Mouse (Mus musculus): ENCODE data around the gene Hist1h2an. TPM values are rescaled to one million over a fixed set of nuclear protein-coding genes. Genes with fewer than 3 reads are reported as not detected.
"Not testable (repeated sequence)": the region's sequence is repeated elsewhere in the genome, so short reads cannot be mapped to it uniquely, and the experiment has no call there.

Gene Hist1h2an
- polyA plus RNA-seq, 1 experiment from 2014 or later = 6.8 TPM

DNA sequence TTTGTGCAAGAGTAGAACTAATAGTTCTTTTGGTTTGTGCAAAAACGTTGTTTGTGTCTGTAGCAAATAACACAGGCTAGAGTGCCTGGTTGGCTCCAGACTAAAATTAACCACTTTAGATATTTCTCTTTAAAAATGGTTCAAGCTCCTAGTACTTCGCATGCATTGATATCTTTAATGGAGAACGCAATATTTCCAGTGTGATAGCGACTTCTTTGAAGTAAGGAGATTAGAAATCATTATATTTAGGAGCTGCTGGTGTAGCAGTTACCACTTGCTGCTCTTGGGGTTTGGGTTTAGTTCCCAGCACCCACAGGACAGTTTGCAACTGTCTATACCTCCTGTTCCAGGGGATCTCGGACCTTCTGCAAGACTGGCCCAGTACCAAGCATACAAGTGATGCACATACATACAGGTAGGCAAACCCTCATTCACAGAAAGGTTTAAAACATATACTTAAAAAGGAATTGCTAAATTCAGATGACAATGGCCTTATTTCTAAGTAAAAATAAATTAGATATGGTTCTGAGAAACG, 5.9 kb downstream of the Hist1h2an start:
- WGBS = 42% methylated on average over 6 of the region's 6 CpGs
- H3K9ac ChIP-seq = peak overlapping the region; percentile 85; the same call in 1 of the 2 replicates
- no peak for ATAC-seq (ENCODE audit: low FRiP score, low read depth)

DNA sequence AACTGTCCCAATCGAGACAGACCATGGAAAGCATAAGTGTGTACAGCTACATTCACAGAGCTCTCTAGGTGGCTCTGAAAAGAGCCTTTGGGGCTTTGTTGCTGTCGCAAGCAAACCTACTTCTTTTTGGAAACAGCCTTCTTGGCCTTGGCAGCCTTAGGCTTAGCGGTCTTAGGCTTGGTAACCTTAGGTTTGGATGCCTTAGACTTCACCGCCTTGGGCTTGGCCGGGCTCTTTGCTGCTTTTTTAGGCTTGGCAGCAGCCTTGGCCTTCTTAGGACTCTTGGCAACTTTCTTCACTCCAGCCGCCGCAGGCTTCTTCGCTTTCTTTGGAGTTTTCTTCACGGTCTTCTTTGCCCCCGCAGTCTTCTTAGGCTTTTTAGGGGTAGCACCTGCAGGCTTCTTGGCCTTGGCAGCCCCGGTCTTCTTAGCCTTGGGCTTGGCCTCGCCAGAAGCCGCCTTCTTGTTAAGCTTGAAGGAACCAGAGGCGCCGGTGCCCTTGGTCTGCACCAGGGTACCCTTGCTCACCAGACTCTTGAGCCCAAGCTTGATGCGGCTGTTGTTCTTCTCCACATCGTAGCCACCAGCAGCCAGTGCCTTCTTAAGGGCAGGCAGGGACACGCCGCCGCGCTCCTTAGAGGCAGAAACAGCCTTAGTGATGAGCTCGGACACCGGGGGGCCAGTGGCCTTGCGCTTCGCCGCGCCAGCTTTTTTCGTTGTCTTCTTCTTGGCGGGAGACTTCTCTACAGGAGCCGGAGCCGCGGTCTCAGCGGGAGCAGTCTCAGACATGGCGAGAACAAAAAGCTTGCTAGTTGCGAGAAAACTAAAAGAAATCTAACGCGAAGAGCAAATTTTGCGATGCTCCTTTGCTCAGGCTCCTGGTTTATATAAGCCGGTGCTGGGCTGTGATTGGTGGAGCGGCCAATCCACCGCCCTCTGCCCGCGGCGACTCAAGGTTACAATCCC, 7.0 kb downstream of the Hist1h2an start, which contains the start of gene Hist1h1b:
TSS of gene Hist1h1b (minus strand) at position 859 of the 965 bp plus-strand sequence.
- peak within 1 kb of the TSS; percentile 59 for H3K4me3 ChIP-seq
- H3K27ac ChIP-seq = peak within 1 kb of the TSS; percentile 97
- H3K4me2 ChIP-seq (replicated peaks) = peak within 1 kb of the TSS; percentile 90
- peak within 1 kb of the TSS; percentile 85 for H3K9ac ChIP-seq
- peak; percentile 30 for ATAC-seq (ENCODE audit: low FRiP score, low read depth)
- H3K36me3 ChIP-seq = no peaks in the 10 kb centered on the region
- H3K27me3 ChIP-seq = no peaks in the 10 kb centered on the region
- peaks cover 25% of the 10 kb centered on the region for H3K4me1 ChIP-seq
- no peaks in the 10 kb centered on the region for H3K9me3 ChIP-seq
- under 1% methylated on average over 44 of the region's 44 CpGs for WGBS

More for the DNA sequence above, 5.9 kb downstream of the Hist1h2an start:
- H3K36me3 ChIP-seq = no peaks in the 10 kb centered on the region
- no peaks in the 10 kb centered on the region for H3K9me3 ChIP-seq
- peak overlapping the region; percentile 59 for H3K4me3 ChIP-seq
- H3K4me1 ChIP-seq = peaks cover 32% of the 10 kb centered on the region
- peak overlapping the region; percentile 90 for H3K4me2 ChIP-seq (replicated peaks)
- no peaks in the 10 kb centered on the region for H3K27me3 ChIP-seq
- H3K27ac ChIP-seq = peak overlapping the region; percentile 97

DNA sequence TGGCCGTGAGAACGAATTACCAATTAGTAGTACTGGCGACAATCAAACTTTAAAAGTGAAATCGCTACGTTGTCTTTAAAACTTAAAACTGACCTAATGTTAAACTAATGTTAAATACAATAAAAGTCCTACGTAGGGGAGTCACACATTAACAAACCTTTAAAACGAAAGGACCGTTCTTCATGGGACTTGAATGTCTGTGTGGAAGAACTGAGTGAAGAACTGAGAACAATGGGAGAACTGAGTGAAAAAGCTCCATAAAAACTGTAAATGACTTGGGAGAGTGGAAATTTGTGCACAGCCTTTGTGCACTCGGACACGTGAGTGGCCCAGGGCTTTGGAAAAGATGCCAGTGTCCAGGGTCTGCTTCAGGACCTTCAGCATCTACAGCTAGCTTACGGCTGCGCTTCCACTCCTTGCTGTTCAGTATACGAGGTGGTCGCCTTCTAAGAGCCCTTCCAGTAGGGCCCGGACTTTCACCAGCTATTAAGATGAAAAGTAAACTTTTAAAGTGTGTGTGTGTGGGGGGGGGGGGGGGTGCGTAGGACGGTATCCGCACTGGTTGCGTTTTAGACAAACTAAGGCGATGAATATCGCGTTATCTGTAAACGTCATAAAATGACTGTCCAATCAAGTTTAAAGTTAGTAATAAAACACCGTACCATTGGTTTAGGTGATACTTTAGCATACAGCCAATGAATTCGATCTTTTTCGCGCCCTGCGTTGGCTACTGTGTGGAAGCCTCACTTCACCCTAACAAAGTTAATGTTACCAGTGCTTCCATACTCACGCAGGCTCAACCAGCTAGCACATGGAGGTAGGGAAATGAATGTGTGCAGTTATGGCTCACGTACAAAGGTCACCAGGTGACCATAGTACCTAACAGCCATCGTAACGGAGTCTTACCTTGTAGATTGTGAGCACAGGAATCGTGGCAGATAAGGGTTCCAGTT, 7.9 kb downstream of the Hist1h2an start:
- 4% methylated on average over 33 of the region's 33 CpGs for WGBS
- no peaks in the 10 kb centered on the region for H3K36me3 ChIP-seq

DNA sequence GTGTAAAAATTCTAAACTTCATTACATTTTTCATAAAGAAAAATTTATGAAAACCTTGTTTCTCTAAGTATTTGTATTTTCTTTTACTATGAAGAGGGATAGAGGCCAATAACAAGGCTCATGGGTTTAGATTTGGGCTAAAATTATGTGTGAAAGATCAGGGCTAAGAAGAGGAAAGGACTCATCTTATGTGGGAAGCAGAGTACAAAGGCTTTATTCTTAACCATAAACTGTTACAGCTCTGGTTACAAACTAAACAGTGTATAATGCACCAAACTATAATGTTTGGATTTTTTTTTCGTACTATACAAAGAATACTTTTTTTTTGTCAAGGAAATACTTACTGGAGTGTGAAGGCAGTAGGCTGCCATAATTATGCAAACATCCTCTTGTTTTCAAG, 31.3 kb downstream of the Hist1h2an start:
- H3K9ac ChIP-seq = no peak overlapping the region
- H3K4me1 ChIP-seq = peaks cover 18% of the 10 kb centered on the region
- no peak overlapping the region for H3K27ac ChIP-seq
- H3K4me2 ChIP-seq (replicated peaks) = peak overlapping the region; percentile 41; the same call in 1 of the 2 replicates
- no peaks in the 10 kb centered on the region for H3K27me3 ChIP-seq
- H3K4me3 ChIP-seq = no peak overlapping the region
- ATAC-seq (ENCODE audit: low FRiP score, low read depth) = no peak
- 77% methylated on average over 1 of the region's 1 CpGs for WGBS
- H3K9me3 ChIP-seq = no peaks in the 10 kb centered on the region
- no peaks in the 10 kb centered on the region for H3K36me3 ChIP-seq

More for the DNA sequence above, 7.9 kb downstream of the Hist1h2an start:
- Histone ChIP-seq H3K9ac (peak overlapping the region; percentile 85), H3K27me3 (no peaks in the 10 kb centered on the region), H3K4me2 (replicated peaks) (peak overlapping the region; percentile 90), H3K9me3 (no peaks in the 10 kb centered on the region), H3K4me1 (peaks cover 20% of the 10 kb centered on the region), H3K27ac (peak overlapping the region; percentile 97), H3K4me3 (peak overlapping the region; percentile 59)
- peak; percentile 88 for ATAC-seq (ENCODE audit: low FRiP score, low read depth)

DNA sequence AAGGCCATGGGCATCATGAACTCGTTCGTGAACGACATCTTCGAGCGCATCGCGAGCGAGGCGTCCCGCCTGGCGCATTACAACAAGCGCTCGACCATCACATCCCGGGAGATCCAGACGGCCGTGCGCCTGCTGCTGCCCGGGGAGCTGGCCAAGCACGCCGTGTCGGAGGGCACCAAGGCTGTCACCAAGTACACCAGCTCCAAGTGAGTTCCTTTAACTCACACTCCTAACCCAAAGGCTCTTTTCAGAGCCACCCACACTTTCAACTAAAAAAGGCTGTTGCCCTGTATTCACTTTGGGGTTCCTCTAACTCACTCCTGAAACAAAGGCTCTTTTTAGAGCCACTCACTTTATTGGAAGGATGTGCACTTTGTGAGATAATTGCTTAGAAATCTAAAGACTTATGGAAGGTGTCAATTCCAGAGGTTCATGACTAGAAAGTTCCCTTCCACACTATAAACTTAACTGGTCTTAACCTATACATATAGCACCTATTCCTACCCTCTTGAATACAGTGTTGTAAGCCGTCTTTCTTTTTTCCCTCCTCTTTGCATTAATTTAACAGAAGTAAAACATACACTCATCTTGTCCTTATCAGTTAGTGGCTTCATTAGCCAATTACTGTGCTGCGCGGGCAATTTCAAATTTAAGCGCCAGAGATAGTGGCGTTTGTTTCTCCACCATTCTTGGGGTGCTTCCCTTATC, 32.6 kb downstream of the Hist1h2an start:
- Histone ChIP-seq H3K9ac (peak overlapping the region; percentile 65), H3K27ac (peak overlapping the region; percentile 93), H3K4me1 (peaks cover 20% of the 10 kb centered on the region), H3K4me2 (replicated peaks) (peak overlapping the region; percentile 75), H3K4me3 (peak overlapping the region; percentile 46)
- not testable (repeated sequence) for ATAC-seq (ENCODE audit: low FRiP score, low read depth); H3K36me3 ChIP-seq; H3K9me3 ChIP-seq; H3K27me3 ChIP-seq
- WGBS = under 1% methylated on average over 26 of the region's 26 CpGs

DNA sequence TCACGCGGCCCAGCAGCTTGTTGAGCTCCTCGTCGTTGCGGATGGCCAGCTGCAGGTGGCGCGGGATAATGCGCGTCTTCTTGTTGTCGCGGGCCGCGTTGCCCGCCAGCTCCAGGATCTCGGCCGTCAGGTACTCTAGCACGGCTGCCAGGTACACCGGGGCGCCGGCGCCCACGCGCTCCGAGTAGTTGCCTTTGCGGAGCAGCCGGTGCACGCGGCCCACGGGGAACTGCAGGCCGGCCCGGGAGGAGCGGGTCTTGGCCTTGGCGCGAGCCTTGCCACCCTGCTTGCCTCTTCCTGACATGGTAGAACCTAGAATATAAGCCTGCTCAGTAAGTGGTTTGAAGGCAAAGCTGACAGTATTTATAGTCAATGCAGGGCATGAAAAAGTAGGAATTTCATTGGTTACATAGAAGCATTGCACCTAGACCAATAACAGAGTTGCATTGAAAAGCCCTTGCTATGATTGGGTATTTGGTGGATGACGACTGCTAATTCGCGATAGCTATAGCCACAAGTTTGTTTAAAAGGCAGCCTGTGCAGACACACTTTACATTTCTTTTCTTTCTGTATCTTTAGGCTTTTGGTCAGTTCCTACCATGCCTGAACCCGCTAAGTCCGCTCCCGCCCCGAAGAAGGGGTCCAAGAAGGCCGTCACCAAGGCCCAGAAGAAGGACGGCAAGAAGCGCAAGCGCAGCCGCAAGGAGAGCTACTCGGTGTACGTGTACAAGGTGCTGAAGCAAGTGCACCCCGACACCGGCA, 33.3 kb downstream of the Hist1h2an start, which contains the start of the genes Hist1h2ak and Hist1h2bn:
TSS of gene Hist1h2ak (minus strand) at position 304 of the 762 bp plus-strand sequence.
TSS of gene Hist1h2bn (plus strand) at position 600 of the 762 bp plus-strand sequence.
- H3K27me3 ChIP-seq, H3K36me3 ChIP-seq, H3K9me3 ChIP-seq: not testable (repeated sequence)
- Histone ChIP-seq H3K4me2 (replicated peaks) (peak within 1 kb of the TSS; percentile 75), H3K27ac (peak within 1 kb of the TSS; percentile 93), H3K4me3 (peak within 1 kb of the TSS; percentile 46), H3K4me1 (peaks cover 27% of the 10 kb centered on the region), H3K9ac (peak within 1 kb of the TSS; percentile 78)
- WGBS = under 1% methylated on average over 48 of the region's 50 CpGs
- peak; percentile 94 for ATAC-seq (ENCODE audit: low FRiP score, low read depth)

DNA sequence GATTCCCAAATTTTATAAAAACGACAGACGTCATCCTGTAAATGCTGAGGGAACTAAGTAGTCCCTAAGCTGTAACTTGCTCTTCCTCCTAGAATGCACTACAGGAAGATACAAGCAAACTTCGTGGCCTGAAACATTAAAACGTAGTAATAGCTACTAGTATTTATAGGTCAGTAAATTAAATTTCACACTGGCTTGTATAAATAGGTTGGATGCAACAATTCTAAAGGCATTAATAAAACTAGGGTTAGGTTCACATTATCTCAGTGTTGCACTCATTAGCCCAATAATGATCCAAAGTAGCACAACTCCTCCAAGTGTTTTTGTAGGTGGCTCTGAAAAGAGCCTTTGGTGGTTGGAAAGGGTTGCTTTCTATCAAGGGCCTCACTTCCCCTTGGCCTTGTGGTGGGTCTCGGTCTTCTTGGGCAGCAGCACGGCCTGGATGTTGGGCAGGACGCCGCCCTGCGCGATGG, 33.9 kb downstream of the Hist1h2an start:
- peak overlapping the region; percentile 75 for H3K4me2 ChIP-seq (replicated peaks)
- H3K9ac ChIP-seq = peak overlapping the region; percentile 78
- WGBS = 1% methylated on average over 10 of the region's 10 CpGs
- H3K27ac ChIP-seq = peak overlapping the region; percentile 93
- no peaks in the 10 kb centered on the region for H3K9me3 ChIP-seq
- no peak for ATAC-seq (ENCODE audit: low FRiP score, low read depth)
- peaks cover 31% of the 10 kb centered on the region for H3K4me1 ChIP-seq
- H3K36me3 ChIP-seq = no peaks in the 10 kb centered on the region
- H3K27me3 ChIP-seq = no peaks in the 10 kb centered on the region
- H3K4me3 ChIP-seq = peak overlapping the region; percentile 46

DNA sequence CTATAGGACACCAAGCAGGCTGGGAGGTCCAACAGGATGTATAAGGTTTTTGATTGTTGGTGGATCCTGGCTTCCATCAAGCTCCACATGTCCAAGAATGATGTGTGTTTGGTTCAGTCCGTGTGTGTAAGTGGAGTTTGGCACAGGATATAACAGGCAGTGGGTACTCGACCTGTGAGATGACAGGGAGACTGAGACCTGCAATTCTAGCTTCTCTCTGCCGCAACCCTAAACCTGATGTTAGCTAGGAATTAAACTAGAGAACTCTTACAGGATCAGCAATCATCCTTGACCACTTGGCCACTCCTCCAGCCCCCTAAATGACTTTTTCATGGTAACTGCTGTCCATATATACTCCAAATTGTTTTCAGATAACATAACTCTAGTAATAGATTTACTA, 34.7 kb downstream of the Hist1h2an start:
- Histone ChIP-seq H3K27ac (peak overlapping the region; percentile 93), H3K36me3 (no peaks in the 10 kb centered on the region), H3K4me2 (replicated peaks) (peak overlapping the region; percentile 75), H3K4me3 (peak overlapping the region; percentile 46), H3K27me3 (no peaks in the 10 kb centered on the region), H3K9me3 (no peaks in the 10 kb centered on the region), H3K9ac (peak overlapping the region; percentile 43; the same call in 1 of the 2 replicates), H3K4me1 (peaks cover 34% of the 10 kb centered on the region)
- 33% methylated on average over 3 of the region's 3 CpGs for WGBS
- ATAC-seq (ENCODE audit: low FRiP score, low read depth) = no peak

DNA sequence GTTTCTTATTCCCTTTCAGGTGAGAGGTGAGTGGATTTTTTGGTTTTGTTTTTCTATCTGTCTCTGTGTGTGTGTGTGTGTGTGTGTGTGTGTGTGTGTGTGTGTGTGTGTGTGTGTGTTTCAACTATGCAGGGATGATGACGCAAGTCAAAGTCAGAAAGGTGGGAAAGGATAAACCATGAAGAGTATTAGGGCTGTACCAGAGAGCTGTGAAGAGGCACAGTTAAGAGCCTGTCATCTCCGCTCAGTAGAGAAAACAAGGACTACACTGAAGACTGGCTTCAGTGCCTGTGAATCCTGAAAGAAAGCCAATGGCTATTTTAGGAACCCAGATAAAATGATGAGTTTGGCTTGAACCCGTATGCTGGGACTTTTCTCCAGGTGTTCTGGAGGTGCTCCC, 35.2 kb downstream of the Hist1h2an start:
- no peak for ATAC-seq (ENCODE audit: low FRiP score, low read depth)
- H3K27me3 ChIP-seq = no peaks in the 10 kb centered on the region
- peaks cover 36% of the 10 kb centered on the region for H3K4me1 ChIP-seq
- no peaks in the 10 kb centered on the region for H3K9me3 ChIP-seq
- H3K27ac ChIP-seq = peak overlapping the region; percentile 93
- no peak overlapping the region for H3K9ac ChIP-seq
- WGBS = 83% methylated on average over 3 of the region's 3 CpGs
- H3K4me2 ChIP-seq (replicated peaks) = peak overlapping the region; percentile 75
- no peaks in the 10 kb centered on the region for H3K36me3 ChIP-seq
- H3K4me3 ChIP-seq = no peak overlapping the region

DNA sequence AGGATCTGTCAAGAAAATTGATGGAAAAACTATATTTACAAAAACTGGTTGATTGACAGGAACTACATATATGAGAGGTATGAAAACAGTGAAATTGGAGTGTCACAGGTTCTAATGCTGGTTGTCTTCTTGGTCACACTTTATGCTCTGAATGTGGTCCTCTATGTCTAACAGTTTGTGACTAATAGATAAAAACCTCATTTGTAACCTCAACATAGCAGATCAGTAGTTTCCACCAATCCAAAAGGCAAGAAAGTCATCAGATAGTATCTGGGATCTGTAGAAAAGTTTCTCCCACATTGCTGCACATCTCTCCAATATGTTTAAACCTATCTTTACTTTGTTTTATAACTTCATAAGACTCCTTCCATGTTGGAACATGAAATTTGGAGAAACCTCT, 35.6 kb downstream of the Hist1h2an start:
- Histone ChIP-seq H3K4me2 (replicated peaks) (no peak overlapping the region), H3K27ac (peak overlapping the region; percentile 93; the same call in 1 of the 2 replicates), H3K9ac (no peak overlapping the region), H3K4me1 (peaks cover 36% of the 10 kb centered on the region), H3K4me3 (no peak overlapping the region), H3K36me3 (no peaks in the 10 kb centered on the region), H3K27me3 (no peaks in the 10 kb centered on the region), H3K9me3 (no peaks in the 10 kb centered on the region)
- no peak for ATAC-seq (ENCODE audit: low FRiP score, low read depth)
